Mouse (Mus musculus) cortical plate, adult 2 months (tissue): Measurements from ENCODE around the gene Car15.

Source experiments
- CTCF ChIP-seq: fragments of 200-500 bp; IDR thresholded peaks from 2 replicates; pipeline ENCODE4 v1.5.1; 2011; ENCODE audit warnings: mild to moderate bottlenecking, control low read depth, low read length; ENCODE audit not compliant: insufficient read depth; ENCODE audit errors: extremely low read depth
- POLR2A ChIP-seq: fragments of 200-500 bp; IDR thresholded peaks from 2 replicates; pipeline ENCODE4 v1.6.1; 2011; ENCODE audit warnings: mild to moderate bottlenecking, low read length, control low read depth; ENCODE audit not compliant: insufficient read depth; ENCODE audit errors: extremely low read depth

GRCm38 (mm10) chr16:17796519-17796918 lies 41.6 kb downstream of the Car15 start:
- no peak for TF ChIP-seq CTCF
- no peak for TF ChIP-seq POLR2A
